Mouse (Mus musculus) heart, postnatal 14 days (tissue): ENCODE measurements around the gene Fam240a. TPM values are rescaled to one million over a fixed set of nuclear protein-coding genes. Genes with fewer than 3 reads are reported as not detected.

Experiments used
- DNase-seq, 2 experiments: peaks; one replicate each; pipeline ENCODE4 v3.0.0; 2021 to 2022
- intact Hi-C: fragments of 180-260 bp; cut with DNase I; formaldehyde crosslinking; loops from one replicate; pipeline ENCODE4 v1.15.1; 2025
- total RNA-seq, 2 experiments: library from RNA; stranded (reverse); gene quantifications; 2 replicates each; pipeline ENCODE4 v1.2.3; 2021

Gene Fam240a
- total RNA-seq, 2 experiments from 2014 or later: not detected

DNA sequence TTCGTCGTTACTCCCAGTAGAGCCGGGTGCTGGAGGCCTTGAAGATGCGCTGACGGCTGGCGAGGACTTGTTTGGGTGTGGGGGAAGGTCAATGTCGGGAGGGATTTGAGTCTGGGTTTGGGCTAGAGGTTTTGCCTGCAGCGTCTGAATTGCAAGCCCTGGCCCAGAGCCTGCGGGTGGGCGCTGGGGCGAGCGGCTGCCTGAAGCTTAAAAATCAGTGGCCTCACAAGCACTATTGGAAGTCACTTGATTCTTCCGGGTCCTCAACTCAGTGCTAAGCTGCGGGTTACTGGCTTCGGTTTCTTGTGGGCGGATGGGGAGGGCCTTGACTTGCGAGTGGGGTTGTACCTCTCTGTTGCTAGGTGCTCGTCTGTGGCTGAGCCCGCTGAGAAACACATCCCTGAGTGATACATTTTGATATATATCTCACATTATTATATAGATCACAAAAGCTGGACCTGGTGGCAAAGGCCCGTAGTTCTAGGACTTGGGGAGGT lies 29.9 kb upstream of the Fam240a start:
- intact Hi-C loops: no loop called here
- DNase-seq: no peak

DNA sequence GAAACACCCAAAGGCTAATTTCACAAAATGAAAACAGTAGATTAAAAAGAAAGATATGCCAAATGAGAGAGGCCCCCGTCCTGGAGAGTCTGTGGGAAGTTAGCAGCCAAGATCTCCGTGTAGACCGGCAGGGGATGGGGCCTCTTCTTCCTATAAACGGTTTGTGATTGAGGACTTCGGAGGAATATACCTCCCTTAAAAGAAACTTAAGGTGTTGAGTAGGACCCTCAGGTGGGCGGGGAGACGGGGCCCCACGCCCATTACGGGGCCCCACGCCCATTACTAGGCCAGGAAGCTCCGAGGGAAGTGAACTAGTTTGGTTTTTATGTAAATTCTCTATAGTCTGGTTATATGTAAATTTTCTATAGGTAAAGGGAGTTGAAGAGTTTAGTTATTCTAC lies 29.3 kb upstream of the Fam240a start, which contains the start of gene Tdgf1:
Gene Tdgf1 (minus strand): TSS at position 233 of the 400 bp plus-strand sequence.
- intact Hi-C loops: no loop called here

DNA sequence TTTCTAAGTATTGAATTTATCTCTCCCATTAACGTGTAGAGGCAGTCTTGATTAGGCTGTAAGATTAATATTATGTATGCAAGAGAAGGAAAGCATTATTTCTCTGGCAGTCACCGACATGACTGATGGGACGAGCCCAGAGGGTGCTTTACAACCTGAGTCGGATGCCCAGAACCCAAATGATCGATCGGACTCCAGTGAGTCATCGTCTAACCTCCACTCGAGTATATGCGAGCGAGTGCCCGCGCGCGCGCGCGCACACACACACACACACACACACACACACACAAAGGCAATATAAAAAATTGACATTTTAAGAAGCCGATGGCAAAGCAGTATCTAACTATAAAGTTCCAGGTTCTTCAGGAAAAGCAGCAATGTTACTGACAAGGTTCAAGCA lies 28.7 kb upstream of the Fam240a start:
- intact Hi-C loops: no loop called here
- DNase-seq: no peak

More for the DNA sequence above, 29.3 kb upstream of the Fam240a start, which contains the start of gene Tdgf1:
- no peak for DNase-seq

DNA sequence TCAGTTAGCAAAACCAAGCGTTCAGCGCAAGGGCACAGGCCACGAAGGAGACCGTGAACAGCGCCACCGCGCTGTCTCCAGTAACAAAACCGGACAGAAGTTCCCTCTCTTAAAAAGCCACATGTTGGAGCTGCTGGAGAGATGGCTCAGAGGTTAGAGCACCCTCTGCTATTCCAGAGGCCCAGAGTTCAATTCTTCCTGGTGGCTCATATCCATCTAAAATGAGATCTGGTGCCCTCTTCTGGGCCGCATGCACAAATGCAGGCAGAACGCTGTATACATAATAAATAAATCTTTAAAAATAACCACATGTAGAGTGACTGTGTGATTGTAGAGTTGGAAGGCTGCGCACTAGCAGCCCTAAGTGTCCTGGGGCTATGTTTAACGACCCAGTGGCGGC lies 27.6 kb upstream of the Fam240a start:
- intact Hi-C loops: loop anchor here (5.0 kb wide), 1 partner anchor 82 kb away; no protein-coding TSS in a partner anchor
- DNase-seq: peak; percentile 23 to 46

DNA sequence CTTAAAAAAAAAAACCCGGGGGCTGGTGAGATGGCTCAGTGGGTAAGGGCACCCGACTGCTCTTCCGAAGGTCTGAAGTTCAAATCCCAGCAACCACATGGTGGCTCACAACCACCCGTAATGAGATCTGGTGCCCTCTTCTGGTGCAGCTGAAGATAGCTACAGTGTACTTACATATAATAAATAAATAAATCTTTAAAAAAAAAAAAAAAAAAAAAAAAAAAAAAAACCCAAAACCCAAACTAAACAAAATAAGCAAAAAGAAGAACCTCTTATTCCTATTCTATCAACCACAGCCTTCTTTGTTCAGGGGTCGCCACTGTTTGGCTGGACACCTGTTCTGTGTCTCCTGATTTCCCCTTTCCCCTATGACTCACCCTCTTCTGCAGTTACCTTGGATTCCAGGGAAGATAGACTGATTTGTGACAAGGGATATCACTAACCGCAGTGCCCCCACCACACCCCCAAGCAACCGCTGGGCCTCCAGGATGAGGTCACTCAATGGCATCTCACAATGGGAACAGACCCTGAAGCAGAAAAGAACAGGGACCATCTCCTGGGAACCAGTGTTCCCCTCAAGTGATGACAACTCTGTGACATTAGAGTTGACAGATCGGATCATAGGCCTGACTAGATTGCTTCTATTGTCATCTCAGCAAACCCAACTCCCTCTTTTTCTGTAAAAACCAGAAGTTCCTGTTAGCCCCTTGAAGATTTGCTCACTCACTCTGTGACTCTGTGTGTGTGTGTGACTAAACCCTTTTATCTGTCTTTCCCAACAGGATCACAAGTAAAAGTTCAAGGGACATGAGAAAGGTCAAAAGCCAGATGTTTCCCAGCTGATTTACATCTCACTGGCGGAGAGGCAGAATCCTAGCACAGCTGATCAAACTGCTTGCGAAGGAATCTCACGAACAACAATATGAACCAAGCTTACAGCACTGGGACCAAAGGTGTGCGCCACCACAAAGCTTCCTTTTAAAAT lies 21.1 kb upstream of the Fam240a start:
- no peak for DNase-seq
- intact Hi-C loops: no loop called here

DNA sequence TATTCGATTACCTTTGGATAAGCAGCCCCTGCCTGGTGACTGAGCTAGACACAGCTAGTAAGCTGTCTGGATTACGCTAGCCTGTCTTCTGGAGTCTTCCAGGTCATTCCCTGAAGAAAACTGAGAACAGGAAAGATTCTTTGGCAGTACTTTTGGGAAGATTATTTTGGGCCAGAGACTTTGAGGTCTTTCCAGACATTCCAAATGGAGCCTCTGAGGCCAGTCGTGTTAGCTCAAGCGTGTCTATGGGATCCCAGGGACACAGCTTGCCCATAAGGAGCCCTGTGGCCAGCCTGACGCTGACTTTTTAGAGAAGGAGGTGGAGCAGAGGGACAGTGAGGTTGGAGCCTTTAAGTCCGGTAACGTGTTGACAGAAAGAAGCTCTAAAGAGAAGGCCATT lies 19.3 kb upstream of the Fam240a start:
- DNase-seq: no peak

DNA sequence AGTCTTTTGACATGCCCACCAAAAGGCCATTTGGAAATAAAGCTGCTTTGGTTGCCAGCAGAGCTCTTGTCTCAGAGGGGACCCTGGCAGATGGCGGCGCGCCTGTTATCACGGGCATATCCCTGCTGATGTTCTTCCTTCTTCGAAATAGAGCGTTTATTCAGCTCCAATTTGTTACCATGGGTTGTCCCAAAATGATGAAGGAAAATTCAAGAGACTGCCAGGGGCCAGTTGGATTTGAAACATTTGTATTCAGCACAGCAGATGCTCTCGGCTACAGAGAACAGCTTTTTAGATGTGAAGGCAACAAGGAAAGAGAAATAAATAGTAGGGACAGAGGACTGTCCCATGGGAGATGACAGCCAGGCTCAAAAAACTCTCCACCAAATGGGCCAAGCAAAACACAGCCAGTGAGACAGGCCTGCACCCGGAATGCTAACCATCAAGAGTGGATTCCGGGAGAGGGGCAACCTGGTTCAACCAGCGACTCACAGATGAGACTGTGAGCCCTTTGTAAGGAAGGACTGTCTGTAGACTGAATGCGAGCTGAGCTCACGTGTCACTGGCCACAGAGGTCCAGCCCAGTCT lies 17.3 kb upstream of the Fam240a start:
- peak in 1 of 2 experiments; percentile 22 for DNase-seq
- intact Hi-C loops: no loop called here

More for the DNA sequence above, 19.3 kb upstream of the Fam240a start:
- intact Hi-C loops: no loop called here

DNA sequence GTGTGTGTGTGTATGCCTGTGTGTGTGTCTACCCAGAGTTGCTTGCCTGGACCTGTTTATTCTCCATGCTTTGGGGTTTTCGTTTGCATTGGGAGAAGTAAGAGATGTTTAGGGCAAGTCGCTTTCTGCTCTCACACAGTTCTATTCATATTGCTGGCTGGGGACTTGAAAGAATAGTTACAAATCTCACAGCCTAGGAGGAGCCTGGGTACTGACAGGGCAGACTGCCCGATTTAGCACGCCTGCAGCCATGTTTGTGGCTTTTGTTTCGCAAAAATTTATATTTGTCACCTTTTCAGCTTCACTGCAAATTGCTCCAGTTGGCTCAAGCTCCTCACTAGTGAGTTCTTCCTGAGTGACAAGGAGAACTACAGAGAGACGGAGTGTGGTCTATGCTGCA lies 14.9 kb upstream of the Fam240a start:
- intact Hi-C loops: no loop called here
- DNase-seq: no peak

DNA sequence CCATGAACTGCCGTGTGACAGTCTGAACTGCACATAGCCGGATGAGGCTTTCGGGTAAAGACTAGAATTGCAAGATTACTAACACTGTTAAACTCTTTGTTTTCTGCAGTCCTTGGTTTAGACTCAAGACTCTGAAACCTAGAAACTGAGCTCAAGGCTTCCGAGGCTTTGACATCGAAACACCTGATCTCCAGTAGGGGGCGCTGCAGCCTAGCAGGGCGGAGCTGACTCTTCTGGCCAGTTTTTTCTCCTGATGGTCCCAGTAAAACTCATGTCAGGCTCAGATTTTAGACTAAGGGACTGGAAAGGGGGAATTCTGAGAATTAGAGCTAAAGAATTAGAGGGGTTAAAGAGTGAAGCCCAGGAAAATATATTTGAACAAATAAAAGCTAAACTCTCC lies 6.1 kb upstream of the Fam240a start:
- intact Hi-C loops: loop anchor here (2.0 to 5.0 kb wide), 4 partner anchors 20 to 150 kb away; no protein-coding TSS in a partner anchor
- peak; percentile 84 to 89 for DNase-seq

DNA sequence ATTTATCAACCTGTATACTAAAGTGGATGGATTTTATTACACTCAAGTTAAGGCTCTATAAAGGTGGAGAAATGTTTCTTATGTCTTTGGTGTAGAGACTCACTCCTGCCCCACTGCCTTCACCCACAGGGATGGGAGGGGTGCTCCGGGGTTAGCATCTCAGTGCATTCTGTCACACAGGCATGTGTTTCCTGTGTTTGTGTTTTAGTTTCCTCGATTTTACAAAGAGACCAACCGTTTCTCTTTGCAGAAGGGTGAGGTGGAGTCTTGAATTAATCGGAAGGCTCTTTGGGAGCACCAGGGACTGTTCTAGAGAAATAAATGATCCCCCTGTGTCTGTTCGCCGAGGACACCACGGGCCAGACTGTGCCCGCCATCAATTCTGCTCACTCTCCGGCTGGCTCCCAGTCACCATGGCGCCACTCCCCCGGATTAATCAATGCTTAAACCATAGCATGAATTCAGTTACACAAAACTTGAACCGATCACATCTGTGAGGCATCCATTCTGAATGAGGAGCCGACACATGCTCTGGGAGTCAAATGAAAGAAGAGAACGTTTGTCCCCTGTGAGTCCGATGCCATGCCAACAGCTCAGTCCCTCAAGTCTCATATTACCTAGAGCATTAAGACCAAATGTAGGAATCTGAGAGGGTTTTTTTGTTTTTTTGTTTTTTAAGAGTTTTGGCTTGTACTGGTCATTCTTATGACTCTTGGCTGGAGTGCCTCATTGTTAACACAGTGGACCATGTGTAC lies 4.2 kb upstream of the Fam240a start:
- intact Hi-C loops: loop anchor here (5.0 kb wide), 1 partner anchor 76 kb away; no protein-coding TSS in a partner anchor
- DNase-seq: no peak

DNA sequence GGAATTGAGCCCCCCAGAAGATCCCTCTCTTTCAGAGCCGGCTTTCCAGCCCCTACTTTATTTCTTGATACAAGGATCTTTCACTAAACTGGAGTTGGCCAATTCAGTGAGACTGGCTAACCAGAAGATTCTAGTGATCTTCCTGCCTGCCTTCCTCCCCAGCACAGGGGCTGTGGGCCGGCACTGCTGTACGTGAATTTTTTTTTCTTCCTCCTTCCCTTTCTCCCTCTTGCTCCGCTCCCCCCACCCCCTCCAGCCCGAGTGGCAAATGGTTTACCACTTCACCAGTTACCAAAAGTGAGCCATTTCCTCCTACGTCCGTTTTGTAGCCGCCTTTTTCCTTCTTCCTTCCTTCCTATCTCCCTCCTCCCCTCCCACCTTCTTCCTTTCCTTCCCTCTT lies 1.2 kb downstream of the Fam240a start:
- DNase-seq: no peak
- intact Hi-C loops: no loop called here

DNA sequence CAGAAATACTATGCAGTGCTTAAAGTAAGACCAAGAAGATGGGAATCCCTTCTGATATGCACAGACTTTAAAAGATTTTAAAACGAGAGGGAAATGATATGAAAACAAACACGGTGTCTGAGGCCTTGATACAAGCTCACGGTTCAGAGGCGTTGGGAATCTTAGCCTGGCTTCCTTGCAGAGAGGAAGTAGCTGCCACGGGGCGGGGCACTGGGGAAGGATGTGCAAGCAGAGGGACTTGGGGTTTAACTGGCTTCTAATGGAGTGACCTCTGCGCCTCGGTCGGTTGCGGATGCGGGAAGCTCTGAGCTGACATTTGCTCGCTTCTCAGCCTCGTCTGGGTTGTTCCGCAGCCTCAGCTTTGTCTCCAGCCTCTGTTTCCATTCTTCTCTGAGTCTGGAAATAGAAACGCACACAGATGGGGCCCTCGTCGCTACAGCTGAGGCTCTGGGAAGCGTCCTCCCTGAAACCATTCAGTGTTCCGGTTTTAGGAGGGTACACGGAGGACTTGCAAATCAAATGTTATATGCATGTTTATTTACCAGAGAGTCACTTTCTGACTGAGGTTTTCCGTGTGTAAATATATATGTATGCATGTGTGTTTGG lies 1.9 kb downstream of the Fam240a start:
- intact Hi-C loops: no loop called here
- no peak for DNase-seq

DNA sequence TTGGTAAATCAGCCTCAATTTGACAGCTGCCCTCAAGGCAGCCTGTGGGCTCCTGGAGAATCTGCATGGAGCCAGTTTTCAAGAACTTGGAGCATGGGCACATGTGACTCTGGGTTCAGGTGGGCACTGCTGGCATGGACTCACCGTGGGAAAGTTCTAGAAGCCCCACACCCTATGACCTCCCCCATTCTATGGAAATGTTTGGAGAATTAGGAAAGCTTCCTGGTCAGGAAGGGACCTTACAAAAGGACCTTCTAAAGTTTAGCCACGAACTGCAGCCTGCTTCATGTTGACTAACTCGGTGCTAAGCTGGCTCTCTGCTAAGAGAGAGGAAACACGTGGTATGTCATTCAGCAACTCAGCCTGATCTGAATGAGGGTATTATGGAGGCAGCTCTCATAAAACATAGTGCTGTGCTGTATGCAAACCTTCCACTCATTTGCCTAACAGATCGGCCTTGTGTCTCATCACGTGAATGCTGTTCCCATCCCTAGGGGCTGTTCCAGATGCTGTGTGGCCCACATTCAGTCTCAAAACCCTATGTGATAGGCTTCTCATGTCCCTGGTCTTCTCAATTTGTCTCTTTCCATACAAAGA lies 7.2 kb downstream of the Fam240a start:
- intact Hi-C loops: no loop called here
- DNase-seq: no peak

DNA sequence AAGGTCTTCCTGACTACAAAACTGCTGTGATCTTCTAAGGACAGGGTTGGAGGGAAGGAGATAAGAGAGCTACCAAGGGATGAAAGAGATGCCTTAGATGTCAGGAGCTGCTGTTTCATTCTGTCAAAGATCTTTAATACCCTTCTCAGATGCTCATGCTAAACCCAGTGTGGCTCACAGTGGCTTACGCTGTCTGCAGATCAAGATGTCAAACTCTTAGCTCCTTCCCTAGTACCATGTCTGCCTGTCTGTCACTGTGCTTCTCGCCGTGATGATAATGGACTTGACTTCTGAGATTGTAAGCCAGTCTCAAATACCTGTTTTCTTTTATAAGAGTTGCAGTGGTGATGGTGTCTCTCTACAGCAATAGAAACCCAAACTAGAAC lies 8.0 kb downstream of the Fam240a start:
- intact Hi-C loops: no loop called here
- DNase-seq: no peak

DNA sequence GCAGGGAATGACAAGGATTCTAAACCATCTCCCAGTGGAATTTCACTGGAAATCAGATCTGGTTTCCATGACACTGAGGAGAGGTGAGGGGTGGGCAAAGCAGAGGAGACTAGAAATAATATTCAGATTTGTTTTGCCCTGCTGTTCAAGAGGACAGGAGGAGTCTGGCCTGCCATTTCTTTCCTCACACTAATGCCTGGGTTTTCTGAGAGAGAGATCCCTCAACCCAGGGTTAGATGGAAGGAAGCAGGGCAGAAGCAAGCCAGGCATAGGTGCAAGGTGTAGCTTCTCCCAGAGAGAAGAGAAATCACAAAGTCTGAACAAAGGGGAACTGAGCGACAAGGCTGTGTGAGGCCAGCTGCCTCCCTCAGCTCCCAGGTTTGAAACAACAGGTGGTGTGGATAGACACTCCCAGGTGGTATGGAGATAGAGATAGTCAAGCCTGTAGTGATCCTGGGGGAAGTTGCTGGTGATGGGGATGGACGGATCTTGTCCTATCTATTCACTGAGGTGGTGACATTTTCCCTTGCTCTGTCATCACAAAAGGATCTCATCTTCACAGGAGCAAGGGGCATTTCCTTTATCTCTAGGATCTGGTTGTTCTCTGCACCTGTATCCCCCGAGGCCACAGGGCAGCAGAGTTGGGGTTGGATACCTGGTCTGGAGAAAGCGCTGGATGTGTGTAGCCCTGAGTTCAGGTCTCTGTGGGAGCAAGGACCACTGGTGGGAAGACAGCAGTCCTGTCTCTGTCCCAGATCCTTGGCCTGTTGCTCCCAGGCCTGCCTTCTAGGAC lies 8.6 kb downstream of the Fam240a start:
- intact Hi-C loops: no loop called here
- no peak for DNase-seq

DNA sequence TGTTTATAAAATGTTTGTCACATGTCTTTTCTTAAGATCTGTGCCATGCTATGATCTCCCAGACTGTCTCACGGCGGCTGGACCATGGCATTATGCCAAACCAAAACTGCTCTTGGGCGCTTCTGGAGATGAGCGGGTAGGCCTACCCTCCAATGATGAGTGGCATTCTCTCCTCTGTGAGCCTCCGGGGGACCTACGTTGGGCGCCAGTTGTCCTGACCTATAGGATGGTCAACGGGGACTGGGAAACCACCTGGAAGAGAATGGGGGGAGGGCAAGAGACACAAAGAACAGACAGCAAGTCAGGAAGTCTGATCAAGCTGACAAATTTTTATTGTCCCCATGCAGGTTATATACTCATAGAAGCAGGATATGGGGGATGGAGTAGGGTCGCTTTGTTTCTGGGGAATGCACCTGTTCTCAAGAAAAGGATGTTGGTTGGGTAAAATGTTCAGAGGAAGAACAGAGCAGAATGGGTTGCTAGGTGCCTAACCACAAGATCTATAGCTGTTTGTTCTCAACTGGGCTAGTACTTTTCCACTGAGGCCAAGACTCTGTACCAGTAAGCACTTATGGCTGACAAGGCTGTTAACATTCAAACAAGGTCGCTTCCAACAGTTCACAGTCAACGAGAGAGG lies 9.3 kb downstream of the Fam240a start:
- DNase-seq: no peak

DNA sequence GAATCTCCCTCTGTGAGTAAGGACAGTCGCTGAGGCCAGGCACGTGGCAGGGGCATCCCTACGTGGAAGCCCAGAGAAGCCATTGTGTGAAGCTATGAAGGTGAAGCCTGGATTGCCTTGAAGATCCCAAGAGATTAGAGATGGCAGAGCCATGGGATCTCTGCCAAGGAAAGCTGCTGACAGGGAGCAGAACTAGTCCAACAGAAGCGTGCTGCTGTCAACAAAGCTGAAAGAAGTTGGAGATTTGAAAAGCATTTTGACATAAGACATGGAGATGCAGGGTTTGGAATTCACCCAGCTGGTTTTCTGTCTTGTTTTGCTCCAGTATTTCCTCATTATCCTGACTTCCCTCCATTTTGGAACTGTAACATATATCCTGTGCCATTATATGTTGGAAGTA lies 14.4 kb downstream of the Fam240a start:
- DNase-seq: no peak
- intact Hi-C loops: no loop called here

More for the DNA sequence above, 9.3 kb downstream of the Fam240a start:
- intact Hi-C loops: no loop called here

DNA sequence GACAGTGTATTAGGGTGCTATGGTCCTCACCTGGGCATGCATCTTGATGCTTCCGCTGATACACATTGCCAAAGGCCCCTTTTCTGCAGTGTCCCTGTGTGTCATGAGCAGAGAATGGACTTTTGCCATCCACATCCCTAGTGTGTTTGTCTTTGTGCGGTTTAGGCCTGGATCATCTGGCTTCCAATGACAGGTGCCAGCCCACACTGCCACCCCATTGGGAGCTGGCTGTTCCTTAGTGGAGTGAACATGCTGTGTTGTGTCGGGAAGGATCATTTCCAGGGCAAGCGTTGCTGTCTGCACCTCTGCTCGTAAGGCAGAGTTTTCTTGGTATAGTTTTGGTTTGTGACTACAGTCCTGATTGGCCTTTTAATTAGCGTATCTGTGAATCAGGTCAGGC lies 15.5 kb downstream of the Fam240a start:
- no peak for DNase-seq
- intact Hi-C loops: no loop called here
